Mouse (Mus musculus): ENCODE measurements around the gene Olfr610.

DNA sequence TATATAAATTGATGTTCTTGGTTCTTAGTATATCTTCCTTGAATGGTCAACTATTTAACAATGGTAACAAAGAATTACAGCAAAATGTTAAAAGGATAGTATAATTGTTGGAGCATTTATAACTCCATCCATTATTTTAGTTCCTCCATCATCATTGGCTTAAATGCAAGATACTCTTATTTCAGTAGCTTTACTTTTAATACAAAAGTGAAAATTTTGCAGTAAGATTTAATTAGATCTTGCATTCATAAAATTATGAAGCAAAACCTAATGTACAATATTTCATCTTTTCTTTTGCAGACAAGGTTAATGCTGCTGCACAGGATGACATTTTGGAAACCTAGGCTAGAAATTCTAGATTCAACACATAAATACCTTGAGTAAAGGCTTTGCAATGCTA, 42.3 kb downstream of the Olfr610 start, which contains the start of gene Olfr608:
- TF ChIP-seq USF1 (IDR thresholded peaks at IDR 0.05; ENCODE audit: low read depth) (no peak), CTCF (IDR thresholded peaks at IDR 0.05; ENCODE audit: control insufficient read depth, insufficient read depth, insufficient read length) (no peak)

Measured in C2C12 (cell line).